Mouse (Mus musculus) cortical plate, adult 2 months (tissue): ENCODE measurements around the gene Parp2. TPM values are rescaled to one million over a fixed set of nuclear protein-coding genes. Genes with fewer than 3 reads are reported as not detected.

ENCODE experiments used
- H3K27ac ChIP-seq: fragments of 200-500 bp; 2 replicates; pipeline ENCODE4 v1.5.1; 2012; ENCODE audit warnings: low read length, control low read depth, inconsistent platforms; ENCODE audit not compliant: insufficient read depth
- H3K4me1 ChIP-seq: fragments of 200-500 bp; 2 replicates; pipeline ENCODE4 v1.6.1; 2011; ENCODE audit warnings: low read length; ENCODE audit not compliant: control insufficient read depth, insufficient read depth
- H3K4me3 ChIP-seq: fragments of 200-500 bp; 2 replicates; pipeline ENCODE4 v1.5.1; 2011; ENCODE audit warnings: mild to moderate bottlenecking, low read length, control low read depth; ENCODE audit not compliant: insufficient read depth
- CTCF ChIP-seq: fragments of 200-500 bp; IDR thresholded peaks from 2 replicates; pipeline ENCODE4 v1.5.1; 2011; ENCODE audit warnings: mild to moderate bottlenecking, control low read depth, low read length; ENCODE audit not compliant: insufficient read depth; ENCODE audit errors: extremely low read depth
- POLR2A ChIP-seq: fragments of 200-500 bp; IDR thresholded peaks from 2 replicates; pipeline ENCODE4 v1.6.1; 2011; ENCODE audit warnings: mild to moderate bottlenecking, low read length, control low read depth; ENCODE audit not compliant: insufficient read depth; ENCODE audit errors: extremely low read depth
- polyA plus RNA-seq: library from polyadenylated mRNA; depleted of rRNA; stranded (reverse); fragments of >200 nt; gene quantifications from 2 replicates; pipeline ENCODE4 v1.2.3, GENCODE M21; 2012; rRNA removed

The Parp2 gene
- polyA plus RNA-seq, 1 experiment = 49.2 TPM

- Histone ChIP-seq H3K27ac (no peak within 1 kb of the TSS), H3K4me3 (peak within 1 kb of the TSS; percentile 80), H3K4me1 (no peaks in the 10 kb centered on the region)
- TF ChIP-seq CTCF (no peak), POLR2A (peak; percentile 24; the same call in 1 of the 2 replicates)
These were observed 62.5 kb downstream of the Parp2 start, which contains the start of gene Tep1 for GRCm38 (mm10) chr14:50869889-50870804. TSS of gene Tep1 (minus strand) at chr14:50870560.

- Histone ChIP-seq H3K4me3 (peak overlapping the region; percentile 80), H3K4me1 (no peaks in the 10 kb centered on the region), H3K27ac (no peak overlapping the region)
- TF ChIP-seq CTCF (no peak), POLR2A (no peak)
These were observed 63.1 kb downstream of the Parp2 start for GRCm38 (mm10) chr14:50870805-50871143.

Other genes with a start within 250 kb of the Parp2 start
- not detected in 2 replicates for gene Olfr744, start 193.0 kb upstream of the Parp2 start, polyA plus RNA-seq
- not detected in 2 replicates for gene Olfr745, start 168.5 kb upstream of the Parp2 start, polyA plus RNA-seq
- not detected in 2 replicates for gene Olfr746, start 160.8 kb upstream of the Parp2 start, polyA plus RNA-seq
- not detected in 2 replicates for gene Olfr747, start 114.6 kb upstream of the Parp2 start, polyA plus RNA-seq
- not detected in 2 replicates for gene Olfr748, start 100.5 kb upstream of the Parp2 start, polyA plus RNA-seq
- gene Olfr749, start 62.7 kb upstream of the Parp2 start, polyA plus RNA-seq = not detected in 2 replicates
- gene Ttc5, start 22.3 kb upstream of the Parp2 start, polyA plus RNA-seq = 59.4 and 63.3 TPM in 2 replicates
- gene Ccnb1ip1, start 109 bp upstream of the Parp2 start, polyA plus RNA-seq = not detected in 2 replicates
- 4.4 and 4.6 TPM in 2 replicates for gene Tep1, start 62.7 kb downstream of the Parp2 start, polyA plus RNA-seq
- 4.1 and 5.1 TPM in 2 replicates for gene Klhl33, start 89.7 kb downstream of the Parp2 start, polyA plus RNA-seq
- 61.2 and 62.6 TPM in 2 replicates for gene Osgep, start 117.1 kb downstream of the Parp2 start, polyA plus RNA-seq
- gene Apex1, start 117.1 kb downstream of the Parp2 start, polyA plus RNA-seq = 57.6 and 62.4 TPM in 2 replicates
- 169 and 177 TPM in 2 replicates for gene Pip4p1, start 123.0 kb downstream of the Parp2 start, polyA plus RNA-seq
- 29.3 and 31.3 TPM in 2 replicates for gene Pnp, start 123.2 kb downstream of the Parp2 start, polyA plus RNA-seq
- gene Gm49342, start 136.7 kb downstream of the Parp2 start, polyA plus RNA-seq = 24.8 and 28.5 TPM in 2 replicates
- 0.87 and 1.4 TPM in 2 replicates for gene Pnp2, start 148.2 kb downstream of the Parp2 start, polyA plus RNA-seq
- gene Rnase10, start 199.9 kb downstream of the Parp2 start, polyA plus RNA-seq = 0.08 and 0.19 TPM in 2 replicates
- gene Rnase9, start 234.0 kb downstream of the Parp2 start, polyA plus RNA-seq = 0.08 TPM in 1 of 2 replicates, not detected in the other
- gene Rnase11, start 242.3 kb downstream of the Parp2 start, polyA plus RNA-seq = not detected in 2 replicates
- gene Rnase12, start 249.8 kb downstream of the Parp2 start, polyA plus RNA-seq = 0.30 TPM in 1 of 2 replicates, not detected in the other